8 mouse cellular contexts compared by ENCODE assay signal in genomic region chr5:148792736-148793440, GRCm38 (mm10).
DNase-seq lines count a peak whose midpoint lies in the region; ATAC-seq and TF ChIP-seq lines count a peak whose summit lies in the region.

No protein-coding gene starts in this region.

- no peaks in the 10 kb centered on the region for H3K9me3 ChIP-seq in forebrain, embryonic 10.5 days
- no peaks in the 10 kb centered on the region for H3K9me3 ChIP-seq in forebrain, embryonic 16.5 days (ENCODE audit: control insufficient read depth, low read length)
- H3K9me3 ChIP-seq in midbrain, embryonic 16.5 days (replicated peaks; ENCODE audit: control insufficient read depth, low read length, poor library complexity, severe bottlenecking): no peaks in the 10 kb centered on the region

- peak; percentile 82 for DNase-seq in forebrain, embryonic 10.5 days (ENCODE audit: extremely low spot score, low spot score)
- peak; percentile 67 to 87 for DNase-seq in cerebellum, adult 2 months
- DNase-seq in frontal cortex, postnatal 14 days (ENCODE audit: low spot score in 2 of 2): peak; percentile 66 to 95
- peak; percentile 64 for DNase-seq in kidney, adult 11 months
- DNase-seq in left cerebral cortex, postnatal 25 days (ENCODE audit: low spot score in 2 of 2): peak; percentile 86 to 92
- DNase-seq in spleen, adult 2 months (ENCODE audit: low read depth in 1 of 2, low spot score in 2 of 2): peak; percentile 46 to 73

- peak; percentile 95 for TF ChIP-seq CTCF in cerebellum, adult 2 months (IDR thresholded peaks at IDR 0.05; ENCODE audit: borderline replicate concordance, insufficient read depth, low read depth, low read length)
- peak; percentile 90; the same call in 1 of the 2 replicates for TF ChIP-seq CTCF in spleen, adult 2 months (IDR thresholded peaks at IDR 0.05; ENCODE audit: extremely low read depth, insufficient read depth, insufficient read length, insufficient replicate concordance)

- H3K4me3 ChIP-seq in forebrain, embryonic 10.5 days: no peak overlapping the region
- no peak overlapping the region for H3K4me3 ChIP-seq in forebrain, embryonic 16.5 days (replicated peaks; ENCODE audit: low read length)
- no peak overlapping the region for H3K4me3 ChIP-seq in cerebellum, adult 2 months (replicated peaks; ENCODE audit: insufficient read depth, low read depth, low read length)
- no peak overlapping the region for H3K4me3 ChIP-seq in midbrain, embryonic 16.5 days (ENCODE audit: low read depth, low read length)
- H3K4me3 ChIP-seq in spleen, adult 2 months (ENCODE audit: extremely low read depth, insufficient read depth, insufficient read length): no peak overlapping the region

- H3K27ac ChIP-seq in forebrain, embryonic 10.5 days: no peak overlapping the region
- H3K27ac ChIP-seq in forebrain, embryonic 16.5 days (ENCODE audit: low read length): no peak overlapping the region
- H3K27ac ChIP-seq in cerebellum, adult 2 months (ENCODE audit: insufficient read depth, low read length): no peak overlapping the region
- H3K27ac ChIP-seq in midbrain, embryonic 16.5 days (ENCODE audit: low read length): no peak overlapping the region
- no peak overlapping the region for H3K27ac ChIP-seq in spleen, adult 2 months (ENCODE audit: insufficient read depth, low read length)

- peaks cover 10% of the 10 kb centered on the region for H3K27me3 ChIP-seq in forebrain, embryonic 10.5 days (ENCODE audit: poor library complexity, severe bottlenecking)
- no peaks in the 10 kb centered on the region for H3K27me3 ChIP-seq in forebrain, embryonic 16.5 days (replicated peaks; ENCODE audit: control insufficient read depth, insufficient read depth, low read length)
- no peaks in the 10 kb centered on the region for H3K27me3 ChIP-seq in cerebellum, adult 2 months (ENCODE audit: control insufficient read depth, insufficient read depth, low read length)
- no peaks in the 10 kb centered on the region for H3K27me3 ChIP-seq in midbrain, embryonic 16.5 days (ENCODE audit: control insufficient read depth, insufficient read depth, low read depth, low read length)
- H3K27me3 ChIP-seq in spleen, adult 2 months (ENCODE audit: control insufficient read depth, insufficient read depth, low read length): no peaks in the 10 kb centered on the region

- TF ChIP-seq POLR2A in cerebellum, adult 2 months (IDR thresholded peaks at IDR 0.05; ENCODE audit: borderline replicate concordance, insufficient read depth, low read length): no peak
- no peak for TF ChIP-seq POLR2A in spleen, adult 2 months (IDR thresholded peaks at IDR 0.05; ENCODE audit: low read depth, low read length)

- no peak for ATAC-seq in forebrain, embryonic 16.5 days
- no peak; the same call in 1 of the 2 replicates for ATAC-seq in midbrain, embryonic 16.5 days

- H3K9ac ChIP-seq in forebrain, embryonic 16.5 days (replicated peaks; ENCODE audit: low read depth, low read length): no peak overlapping the region
- no peak overlapping the region for H3K9ac ChIP-seq in midbrain, embryonic 16.5 days (ENCODE audit: low read depth, low read length)

- intact Hi-C loops in left cerebral cortex, postnatal 25 days (cut with DNase I): loop anchor here (1.0 to 10.0 kb wide), 3 partner anchors 242 to 468 kb away; no protein-coding TSS in a partner anchor

- peaks cover 48% of the 10 kb centered on the region for H3K4me1 ChIP-seq in forebrain, embryonic 10.5 days
- peaks cover 12% of the 10 kb centered on the region for H3K4me1 ChIP-seq in forebrain, embryonic 16.5 days (replicated peaks; ENCODE audit: control insufficient read depth, insufficient read depth, low read length)
- no peaks in the 10 kb centered on the region for H3K4me1 ChIP-seq in cerebellum, adult 2 months (ENCODE audit: control insufficient read depth, insufficient read depth, low read length)
- H3K4me1 ChIP-seq in midbrain, embryonic 16.5 days (ENCODE audit: control insufficient read depth, insufficient read depth, low read length): peaks cover 4% of the 10 kb centered on the region; the same call in 1 of the 2 replicates
- no peaks in the 10 kb centered on the region; the same call in 1 of the 2 replicates for H3K4me1 ChIP-seq in spleen, adult 2 months (ENCODE audit: control insufficient read depth, insufficient read depth, insufficient read length)

- WGBS in forebrain, embryonic 10.5 days: 17% methylated on average over 14 of the region's 14 CpGs
- 9% methylated on average over 14 of the region's 14 CpGs for WGBS in forebrain, embryonic 16.5 days
- WGBS in cerebellum, adult 2 months: 5% methylated on average over 14 of the region's 14 CpGs
- 9% methylated on average over 14 of the region's 14 CpGs for WGBS in midbrain, embryonic 16.5 days
- 14% methylated on average over 14 of the region's 14 CpGs for WGBS in spleen, adult 2 months

- no peak overlapping the region; the same call in 1 of the 2 replicates for H3K4me2 ChIP-seq in forebrain, embryonic 16.5 days (ENCODE audit: low read length)
- H3K4me2 ChIP-seq in midbrain, embryonic 16.5 days (ENCODE audit: low read length): peak overlapping the region; percentile 40

- H3K36me3 ChIP-seq in forebrain, embryonic 10.5 days (replicated peaks): no peaks in the 10 kb centered on the region
- H3K36me3 ChIP-seq in forebrain, embryonic 16.5 days (ENCODE audit: control insufficient read depth, insufficient read depth): no peaks in the 10 kb centered on the region
- no peaks in the 10 kb centered on the region for H3K36me3 ChIP-seq in midbrain, embryonic 16.5 days (ENCODE audit: control insufficient read depth, insufficient read depth, low read length)
- no peaks in the 10 kb centered on the region for H3K36me3 ChIP-seq in spleen, adult 2 months (ENCODE audit: control insufficient read depth, insufficient read depth, low read length)
